Mouse (Mus musculus) C2C12 (cell line): ENCODE measurements around the gene Cyth1. TPM values are rescaled to one million over a fixed set of nuclear protein-coding genes. Genes with fewer than 3 reads are reported as not detected.
A peak's percentile ranks its signal among the peaks of the same experiment; 100 is the strongest.

Source experiments
- H3K27me3 ChIP-seq: one replicate; pipeline ENCODE4 v1.6.1; 2011; ENCODE audit not compliant: control insufficient read depth, insufficient read depth, insufficient read length
- H3K36me3 ChIP-seq: one replicate; pipeline ENCODE4 v1.6.1; 2011; ENCODE audit not compliant: control insufficient read depth, insufficient read depth
- H3K4me3 ChIP-seq: one replicate; pipeline ENCODE4 v1.5.1; 2011; ENCODE audit warnings: mild to moderate bottlenecking, control low read depth; ENCODE audit not compliant: poor library complexity, insufficient read depth, severe bottlenecking
- H3K79me2 ChIP-seq: one replicate; pipeline ENCODE4 v1.6.1; 2011; ENCODE audit not compliant: control insufficient read depth, insufficient read depth
- H3K79me3 ChIP-seq: one replicate; pipeline ENCODE4 v1.6.1; 2011; ENCODE audit warnings: low read depth, control low read depth
- H3ac ChIP-seq: one replicate; pipeline ENCODE3; 2011; ENCODE audit warnings: low read depth; ENCODE audit not compliant: control insufficient read depth, insufficient read length
- CEBPB ChIP-seq: IDR thresholded peaks from one replicate; pipeline ENCODE4 v1.6.1; 2011; ENCODE audit warnings: low read depth, mild to moderate bottlenecking, control low read depth, moderate library complexity
- CTCF ChIP-seq: IDR thresholded peaks from one replicate; pipeline ENCODE4 v1.5.1; 2011; ENCODE audit not compliant: control insufficient read depth, insufficient read depth, insufficient read length
- FOSL1 ChIP-seq: IDR thresholded peaks from one replicate; pipeline ENCODE4 v1.8.0; 2011; ENCODE audit warnings: mild to moderate bottlenecking, low read length; ENCODE audit not compliant: poor library complexity, insufficient read depth, severe bottlenecking
- MAX ChIP-seq: IDR thresholded peaks from one replicate; pipeline ENCODE4 v1.6.1; 2011; ENCODE audit warnings: mild to moderate bottlenecking, control low read depth
- MYOD1 ChIP-seq: IDR thresholded peaks from one replicate; pipeline ENCODE4 v1.6.1; 2011; ENCODE audit warnings: low read depth; ENCODE audit not compliant: control insufficient read depth, insufficient read length
- MYOG ChIP-seq: IDR thresholded peaks from one replicate; pipeline ENCODE4 v1.6.1; 2011; ENCODE audit not compliant: control insufficient read depth, insufficient read length; ENCODE audit errors: extremely low read depth
- USF1 ChIP-seq: IDR thresholded peaks from one replicate; pipeline ENCODE4 v1.6.1; 2011; ENCODE audit warnings: low read depth, mild to moderate bottlenecking, control low read depth, moderate library complexity
- polyA plus RNA-seq: library from polyadenylated mRNA; unstranded; fragments of >200 nt; fragmentation: generic; extraction: Trizol; gene quantifications from one replicate; pipeline ENCODE4 v1.2.1, GENCODE M21; 2012; ENCODE audit warnings: missing spikeins

Cyth1 gene
- polyA plus RNA-seq, 1 experiment = 7.9 TPM

DNA sequence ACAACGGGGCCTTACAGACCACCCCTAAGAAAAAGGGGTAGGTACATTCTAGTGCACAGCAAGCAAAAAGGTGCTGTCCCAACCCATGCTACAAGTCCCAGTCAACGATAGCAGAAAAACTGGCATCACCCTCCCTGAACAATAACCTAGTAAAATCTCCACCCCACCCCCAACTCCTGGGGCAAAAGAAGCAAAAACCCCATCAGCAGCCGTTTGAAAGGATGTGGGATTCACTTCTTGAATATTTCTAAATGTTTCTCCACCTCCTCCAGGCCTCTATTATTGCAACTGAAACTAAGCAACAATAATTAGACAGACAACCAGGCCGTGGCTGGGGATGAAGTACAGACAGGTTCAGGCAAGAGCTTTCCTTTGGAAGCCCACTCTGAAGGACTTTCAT is 8.0 kb downstream of the Cyth1 start:
- Histone ChIP-seq H3K79me2 (peaks cover 60% of the 10 kb centered on the region), H3K27me3 (no peaks in the 10 kb centered on the region), H3ac (no peak overlapping the region), H3K36me3 (no peaks in the 10 kb centered on the region), H3K79me3 (peaks cover 8% of the 10 kb centered on the region), H3K4me3 (no peak overlapping the region)
- TF ChIP-seq CTCF = no peak

GRCm38 (mm10) chr11:118239281-118240198 is 8.9 kb downstream of the Cyth1 start:
- Histone ChIP-seq H3K36me3 (no peaks in the 10 kb centered on the region), H3ac (no peak overlapping the region), H3K79me3 (peaks cover 8% of the 10 kb centered on the region), H3K27me3 (no peaks in the 10 kb centered on the region), H3K4me3 (no peak overlapping the region), H3K79me2 (peaks cover 60% of the 10 kb centered on the region)
- TF ChIP-seq MYOD1 (peak; percentile 15), CTCF (no peak)

DNA sequence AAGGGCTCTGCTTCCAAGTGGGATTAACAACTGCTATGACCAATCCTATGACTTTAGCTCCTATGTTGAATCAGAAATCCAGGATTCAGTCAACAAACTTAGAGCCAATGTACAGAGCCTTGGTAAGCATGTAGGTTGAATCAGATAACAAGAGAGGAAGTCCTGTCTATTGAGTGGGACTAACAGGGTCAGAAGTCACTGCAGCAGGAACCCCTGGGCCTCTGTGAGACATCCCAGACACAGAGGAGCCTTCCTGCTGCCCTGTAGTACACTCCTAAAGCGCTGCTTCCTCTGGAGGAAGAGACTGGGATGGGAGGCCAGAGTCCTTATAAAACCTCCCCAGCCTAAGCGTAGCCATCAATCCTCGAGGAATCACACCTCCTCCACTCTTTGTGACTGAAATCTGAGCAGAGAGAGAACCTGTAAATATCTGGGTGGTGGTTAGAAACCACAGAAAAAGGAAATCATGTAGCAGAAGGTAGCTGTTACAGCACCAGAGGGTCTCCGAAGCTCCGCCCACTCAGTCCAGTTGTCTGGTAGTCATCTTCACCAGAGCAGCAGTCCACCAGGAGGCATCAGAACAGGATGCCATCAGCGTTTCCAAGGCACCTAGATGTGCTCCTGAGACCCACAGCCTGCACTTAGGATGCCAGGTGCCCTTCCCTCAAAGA is 11.7 kb downstream of the Cyth1 start:
- H3K36me3 ChIP-seq = no peaks in the 10 kb centered on the region

DNA sequence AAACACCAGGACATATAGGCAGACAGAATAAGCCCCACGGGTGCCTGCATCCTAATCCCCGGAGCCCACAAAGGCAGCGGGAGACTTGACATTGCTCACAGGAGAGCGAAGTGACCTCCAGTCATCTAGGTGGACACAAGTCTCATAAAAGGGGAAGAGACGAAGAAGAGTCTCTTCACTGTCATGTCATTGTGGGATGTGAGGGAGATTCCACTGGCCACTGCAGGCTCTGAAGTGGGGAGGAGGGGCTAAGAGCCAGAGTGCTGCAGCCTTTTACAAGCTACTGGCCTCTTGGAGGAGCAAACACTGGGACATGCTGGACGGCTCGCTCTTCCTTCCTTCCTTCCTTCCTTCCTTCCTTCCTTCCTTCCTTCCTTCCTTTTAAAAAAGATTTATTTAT is 13.5 kb downstream of the Cyth1 start:
- peaks cover 28% of the 10 kb centered on the region for H3K79me2 ChIP-seq
- H3ac ChIP-seq = no peak overlapping the region
- no peak for TF ChIP-seq FOSL1
- no peak for TF ChIP-seq CEBPB
- no peak for TF ChIP-seq MAX
- TF ChIP-seq CTCF = no peak
- no peak for TF ChIP-seq MYOD1
- no peak for TF ChIP-seq MYOG
- no peak for TF ChIP-seq USF1
- no peak overlapping the region for H3K4me3 ChIP-seq
- H3K36me3 ChIP-seq = no peaks in the 10 kb centered on the region
- H3K27me3 ChIP-seq = no peaks in the 10 kb centered on the region
- peaks cover 4% of the 10 kb centered on the region for H3K79me3 ChIP-seq

More for the DNA sequence above, 11.7 kb downstream of the Cyth1 start:
- Histone ChIP-seq H3K4me3 (no peak overlapping the region), H3K79me2 (peaks cover 40% of the 10 kb centered on the region), H3ac (no peak overlapping the region), H3K79me3 (peaks cover 6% of the 10 kb centered on the region), H3K27me3 (no peaks in the 10 kb centered on the region)
- TF ChIP-seq USF1 = no peak
- TF ChIP-seq MYOG = no peak
- no peak for TF ChIP-seq FOSL1
- no peak for TF ChIP-seq CTCF
- no peak for TF ChIP-seq MYOD1
- no peak for TF ChIP-seq MAX
- TF ChIP-seq CEBPB = no peak

GRCm38 (mm10) chr11:118234500-118234899 is 13.9 kb downstream of the Cyth1 start:
- TF ChIP-seq CTCF (no peak), CEBPB (no peak), MAX (no peak), USF1 (no peak), MYOD1 (no peak)
- Histone ChIP-seq H3K79me2 (peaks cover 24% of the 10 kb centered on the region), H3K36me3 (no peaks in the 10 kb centered on the region), H3K79me3 (peaks cover 4% of the 10 kb centered on the region), H3K4me3 (no peak overlapping the region), H3K27me3 (no peaks in the 10 kb centered on the region), H3ac (no peak overlapping the region)

- H3K4me3 ChIP-seq = no peak overlapping the region
- H3ac ChIP-seq = no peak overlapping the region
- TF ChIP-seq CTCF = no peak
- TF ChIP-seq USF1 = peak; percentile 62
- peak; percentile 58 for TF ChIP-seq MAX
- no peak for TF ChIP-seq MYOG
- TF ChIP-seq MYOD1 = no peak
- TF ChIP-seq FOSL1 = no peak
- no peak for TF ChIP-seq CEBPB
- H3K36me3 ChIP-seq = no peaks in the 10 kb centered on the region
- peaks cover 23% of the 10 kb centered on the region for H3K79me2 ChIP-seq
- no peaks in the 10 kb centered on the region for H3K27me3 ChIP-seq
- peaks cover 4% of the 10 kb centered on the region for H3K79me3 ChIP-seq
Measured at GRCm38 (mm10) chr11:118233924-118234323, 14.5 kb downstream of the Cyth1 start.
